Mouse (Mus musculus) liver, embryonic 14.5 days (tissue): ENCODE results near the gene Ergic1. TPM values are rescaled to one million over a fixed set of nuclear protein-coding genes. Genes with fewer than 3 reads are reported as not detected.

Experiments
- ATAC-seq: fragments of 200-750 bp; cut with Nextera tagmentation; 2 replicates; pipeline ENCODE4 v1.8.0; 2017; ENCODE audit warnings: moderate number of reproducible peaks, mild to moderate bottlenecking, moderate library complexity; ENCODE audit not compliant: insufficient read depth
- DNase-seq, 3 experiments: peaks; one replicate each; pipeline ENCODE4 v3.0.0-alpha.2; 2012 to 2013; ENCODE audit warnings: low read depth in 3 of 3, low spot score in 3 of 3
- H3K27ac ChIP-seq: fragments of 300-500 bp; sonication (generic); 2 replicates; pipeline ENCODE4 v1.5.1; 2014; ENCODE audit warnings: moderate library complexity, mild to moderate bottlenecking, control low read depth, inconsistent platforms
- H3K27me3 ChIP-seq: fragments of 300-500 bp; sonication (generic); 2 replicates; pipeline ENCODE4 v1.6.1; 2014; ENCODE audit warnings: mild to moderate bottlenecking, low read length, moderate library complexity; ENCODE audit not compliant: control insufficient read depth, insufficient read depth
- H3K36me3 ChIP-seq: fragments of 300-500 bp; sonication (generic); replicated peaks from 2 replicates; pipeline ENCODE4 v1.6.1; 2014; ENCODE audit warnings: low read depth; ENCODE audit not compliant: control insufficient read depth, insufficient read depth
- H3K4me1 ChIP-seq, 2 experiments: fragments of 200-500 bp in 1 of 2; fragments of 300-500 bp in 1 of 2; sonication (generic) in 1 of 2; replicated peaks; 2 replicates each; pipeline ENCODE4 v1.6.1; 2012 to 2014; ENCODE audit warnings: antibody characterized with exemption in 1 of 2, inconsistent platforms in 1 of 2, low read length in 1 of 2; ENCODE audit not compliant: control insufficient read depth in 2 of 2, insufficient read depth in 2 of 2
- H3K4me2 ChIP-seq: fragments of 300-500 bp; sonication (generic); 2 replicates; pipeline ENCODE4 v1.6.1; 2014; ENCODE audit warnings: low read depth, mild to moderate bottlenecking, control low read depth, moderate library complexity
- H3K4me3 ChIP-seq, 2 experiments: fragments of 200-500 bp in 1 of 2; fragments of 300-500 bp in 1 of 2; sonication (generic) in 1 of 2; 2 replicates each; pipeline ENCODE4 v1.5.1; 2012 to 2014; ENCODE audit warnings: low read depth in 2 of 2, low read length in 2 of 2, mild to moderate bottlenecking in 2 of 2, control low read depth in 1 of 2, inconsistent platforms in 1 of 2, moderate library complexity in 1 of 2; ENCODE audit not compliant: insufficient read depth in 1 of 2
- H3K9ac ChIP-seq: fragments of 300-500 bp; sonication (generic); replicated peaks from 2 replicates; pipeline ENCODE4 v1.6.1; 2014; ENCODE audit warnings: mild to moderate bottlenecking, control low read depth, moderate library complexity
- H3K9me3 ChIP-seq: fragments of 300-500 bp; sonication (generic); 2 replicates; pipeline ENCODE4 v1.6.1; 2016; ENCODE audit warnings: low read length, mixed read lengths; ENCODE audit not compliant: control insufficient read depth
- CTCF ChIP-seq: IDR thresholded peaks from 2 replicates; pipeline ENCODE4 v1.5.1; 2016; ENCODE audit warnings: antibody characterized with exemption, low read depth, control low read depth
- EP300 ChIP-seq: IDR thresholded peaks from 2 replicates; pipeline ENCODE4 v1.6.1; 2016; ENCODE audit warnings: antibody characterized with exemption, low read depth
- WGBS: fragments of 180-500 bp; shearing (Covaris S2); extraction: QIAGEN DNeasy Blood & Tissue Kit; methylation state at CpG from one replicate; pipeline ENCODE4 v1.1.7; 2014; ENCODE audit not compliant: insufficient replicate concordance; 5-methylcytosine and 5-hydroxymethylcytosine counted together
- polyA plus RNA-seq, 2 experiments: library from polyadenylated mRNA; depleted of rRNA in 1 of 2; stranded (reverse) in 1 of 2; unstranded in 1 of 2; fragments of >200 nt; fragmentation: Nextera tagmentation in 1 of 2; extraction: Ambion mirVana in 1 of 2; gene quantifications; 2 replicates each; pipeline versions ENCODE4 v1.2.1 to v1.2.3; 2012 to 2014

The Ergic1 gene
- 26.0 and 27.5 TPM in 2 replicates for polyA plus RNA-seq (2012; rRNA removed)
- polyA plus RNA-seq (2014; fragmentation: Nextera tagmentation; extraction: Ambion mirVana): 31.3 and 33.4 TPM in 2 replicates

- peak within 1 kb of the TSS; percentile 48 for H3K27ac ChIP-seq
- WGBS: under 1% methylated on average over 35 of the region's 36 CpGs
- TF ChIP-seq CTCF: no peak
- TF ChIP-seq EP300: no peak
- peak within 1 kb of the TSS; percentile 90 for H3K4me2 ChIP-seq
- peak within 1 kb of the TSS; percentile 72 for H3K9ac ChIP-seq
- ATAC-seq: peak; percentile 87
- H3K4me3 ChIP-seq: peak within 1 kb of the TSS; percentile 59 to 67
- no peaks in the 10 kb centered on the region for H3K9me3 ChIP-seq
- H3K36me3 ChIP-seq: no peaks in the 10 kb centered on the region
- peaks cover 19 to 23% of the 10 kb centered on the region in 2 experiments for H3K4me1 ChIP-seq
- peak; percentile 49 to 65 (median 52) for DNase-seq
- H3K27me3 ChIP-seq: no peaks in the 10 kb centered on the region
Observed at GRCm38 (mm10) chr17:26561290-26561640, at the start of gene Ergic1. TSS of gene Ergic1 (plus strand) at chr17:26561489.

GRCm38 (mm10) chr17:26511816-26512774, 49.2 kb upstream of the Ergic1 start:
- Histone ChIP-seq H3K9ac (peak overlapping the region; percentile 80), H3K36me3 (peaks cover under 1% of the 10 kb centered on the region), H3K4me3 (no peak overlapping the region), H3K4me2 (no peak overlapping the region), H3K9me3 (no peaks in the 10 kb centered on the region), H3K4me1 (peaks cover 77 to 78% of the 10 kb centered on the region in 2 experiments), H3K27ac (peak overlapping the region; percentile 97), H3K27me3 (no peaks in the 10 kb centered on the region)
- no peak for DNase-seq
- WGBS: 66% methylated on average over 7 of the region's 7 CpGs
- no peak for ATAC-seq
- TF ChIP-seq EP300 (no peak), CTCF (no peak)

GRCm38 (mm10) chr17:26512961-26513360, 48.3 kb upstream of the Ergic1 start:
- 52% methylated on average over 7 of the region's 7 CpGs for WGBS
- Histone ChIP-seq H3K4me1 (peaks cover 78 to 79% of the 10 kb centered on the region in 2 experiments), H3K9me3 (no peaks in the 10 kb centered on the region), H3K36me3 (no peaks in the 10 kb centered on the region), H3K27me3 (no peaks in the 10 kb centered on the region), H3K27ac (peak overlapping the region; percentile 97), H3K4me2 (no peak overlapping the region), H3K9ac (peak overlapping the region; percentile 80), H3K4me3 (no peak overlapping the region)
- no peak for DNase-seq
- ATAC-seq: no peak
- TF ChIP-seq CTCF: no peak
- TF ChIP-seq EP300: no peak

GRCm38 (mm10) chr17:26513459-26514290, 47.6 kb upstream of the Ergic1 start:
- DNase-seq (no peak), ATAC-seq (peak; percentile 43; the same call in 1 of the 2 replicates)
- Histone ChIP-seq H3K4me3 (no peak overlapping the region; a peak in 1 of 4 replicates), H3K27me3 (no peaks in the 10 kb centered on the region), H3K4me1 (peaks cover 78 to 79% of the 10 kb centered on the region in 2 experiments), H3K9ac (peak overlapping the region; percentile 80), H3K36me3 (no peaks in the 10 kb centered on the region), H3K27ac (peak overlapping the region; percentile 97), H3K9me3 (no peaks in the 10 kb centered on the region), H3K4me2 (peak overlapping the region; percentile 83)
- no peak for TF ChIP-seq CTCF
- TF ChIP-seq EP300: no peak
- WGBS: 56% methylated on average over 6 of the region's 6 CpGs
